Mouse (Mus musculus) MEL (cell line): ENCODE results near the gene Slc13a1. TPM values are rescaled to one million over a fixed set of nuclear protein-coding genes. Genes with fewer than 3 reads are reported as not detected.

Experiments
- DNase-seq: peaks from one replicate; pipeline ENCODE4 v3.0.0; 2011; ENCODE audit warnings: low read depth, low spot score
- H3K27ac ChIP-seq: 2 replicates; pipeline ENCODE4 v1.5.1; 2012; ENCODE audit warnings: low read depth, mild to moderate bottlenecking, control low read depth, low read length, moderate library complexity; ENCODE audit not compliant: control insufficient read depth
- H3K27me3 ChIP-seq, 2 experiments: fragments of 150-350 bp in 1 of 2; sonication (generic) in 1 of 2; 2 replicates each; pipeline ENCODE4 v1.6.1; 2012; ENCODE audit warnings: low read length in 2 of 2, mild to moderate bottlenecking in 2 of 2, improper control_type of control experiment in 1 of 2, moderate library complexity in 1 of 2; ENCODE audit not compliant: insufficient read depth in 2 of 2, control insufficient read depth in 1 of 2
- H3K36me3 ChIP-seq, 2 experiments: 2 replicates each; pipeline ENCODE4 v1.6.1; 2012 to 2014; ENCODE audit warnings: low read length in 2 of 2, improper control_type of control experiment in 1 of 2, inconsistent platforms in 1 of 2, mild to moderate bottlenecking in 1 of 2; ENCODE audit not compliant: insufficient read depth in 2 of 2, control insufficient read depth in 1 of 2
- H3K4me1 ChIP-seq, 2 experiments: fragments of 150-350 bp in 1 of 2; sonication (generic) in 1 of 2; 2 replicates each; pipeline ENCODE4 v1.6.1; 2012; ENCODE audit warnings: low read length in 2 of 2, improper control_type of control experiment in 1 of 2, mild to moderate bottlenecking in 1 of 2; ENCODE audit not compliant: insufficient read depth in 2 of 2, control insufficient read depth in 1 of 2
- H3K4me3 ChIP-seq, 2 experiments: fragments of 150-350 bp in 1 of 2; sonication (generic) in 1 of 2; 2 replicates each; pipeline ENCODE4 v1.5.1; 2012; ENCODE audit warnings: low read depth in 2 of 2, low read length in 2 of 2, mild to moderate bottlenecking in 2 of 2, moderate library complexity in 2 of 2, control low read depth in 1 of 2, improper control_type of control experiment in 1 of 2; ENCODE audit not compliant: control insufficient read depth in 1 of 2, insufficient read depth in 1 of 2
- H3K79me2 ChIP-seq: 2 replicates; pipeline ENCODE4 v1.6.1; 2012; ENCODE audit warnings: mild to moderate bottlenecking, low read length, moderate library complexity; ENCODE audit not compliant: control insufficient read depth, poor library complexity, insufficient read depth
- H3K9ac ChIP-seq: 2 replicates; pipeline ENCODE4 v1.6.1; 2012; ENCODE audit warnings: low read depth, mild to moderate bottlenecking, control low read depth, low read length, moderate library complexity; ENCODE audit not compliant: control insufficient read depth, poor library complexity, severe bottlenecking
- H3K9me3 ChIP-seq: fragments of 150-350 bp; sonication (generic); replicated peaks from 2 replicates; pipeline ENCODE4 v1.6.1; 2012; ENCODE audit warnings: mild to moderate bottlenecking, low read length, improper control_type of control experiment, moderate library complexity; ENCODE audit not compliant: insufficient read depth
- BHLHE40 ChIP-seq: IDR thresholded peaks from 2 replicates; pipeline ENCODE4 v1.6.1; 2012; ENCODE audit warnings: low read depth, mild to moderate bottlenecking, inconsistent platforms, low read length, improper control_type of control experiment, borderline replicate concordance
- CHD2 ChIP-seq: IDR thresholded peaks from 2 replicates; pipeline ENCODE4 v1.6.1; 2011; ENCODE audit warnings: low read length, improper control_type of control experiment
- CTCF ChIP-seq, 3 experiments: IDR thresholded peaks in 2 of 3; conservative IDR thresholded peaks in 1 of 3; 2 replicates each; pipeline ENCODE4 v1.5.1; 2011 to 2012; ENCODE audit warnings: low read length in 3 of 3, low read depth in 2 of 3, mild to moderate bottlenecking in 2 of 3, improper control_type of control experiment in 1 of 3, inconsistent platforms in 1 of 3, mixed read lengths in 1 of 3, moderate library complexity in 1 of 3; ENCODE audit not compliant: control insufficient read depth in 1 of 3, insufficient read depth in 1 of 3, poor library complexity in 1 of 3, severe bottlenecking in 1 of 3
- JUND ChIP-seq: IDR thresholded peaks from 2 replicates; pipeline ENCODE4 v1.6.1; 2011; ENCODE audit warnings: low read depth, mild to moderate bottlenecking, improper control_type of control experiment, low read length
- MAFK ChIP-seq: IDR thresholded peaks from 2 replicates; pipeline ENCODE4 v1.6.1; 2011; ENCODE audit warnings: low read depth, mild to moderate bottlenecking, low read length, improper control_type of control experiment, borderline replicate concordance
- MAX ChIP-seq: IDR thresholded peaks from 2 replicates; pipeline ENCODE4 v1.6.1; 2011; ENCODE audit warnings: low read length, improper control_type of control experiment
- MAZ ChIP-seq: IDR thresholded peaks from 2 replicates; pipeline ENCODE4 v1.6.1; 2012; ENCODE audit warnings: low read depth, mild to moderate bottlenecking, inconsistent platforms, low read length, improper control_type of control experiment
- MYC ChIP-seq: IDR thresholded peaks from 2 replicates; pipeline ENCODE4 v1.6.1; 2011; ENCODE audit warnings: low read depth, mild to moderate bottlenecking, low read length, improper control_type of control experiment, moderate library complexity
- NRF1 ChIP-seq: IDR thresholded peaks from 2 replicates; pipeline ENCODE4 v1.6.1; 2014; ENCODE audit warnings: low read depth, mild to moderate bottlenecking, inconsistent platforms, low read length, improper control_type of control experiment, moderate library complexity; ENCODE audit not compliant: poor library complexity, insufficient read depth, severe bottlenecking
- POLR2A ChIP-seq, 2 experiments: IDR thresholded peaks; 2 replicates each; pipeline ENCODE4 v1.6.1; 2011 to 2012; ENCODE audit warnings: low read length in 2 of 2, mild to moderate bottlenecking in 2 of 2, control low read depth in 1 of 2, improper control_type of control experiment in 1 of 2, low read depth in 1 of 2, moderate library complexity in 1 of 2; ENCODE audit not compliant: control insufficient read depth in 1 of 2, insufficient read depth in 1 of 2, poor library complexity in 1 of 2
- POLR2AphosphoS5 ChIP-seq: IDR thresholded peaks from 2 replicates; pipeline ENCODE4 v1.6.1; 2012; ENCODE audit warnings: low read depth, borderline replicate concordance, mild to moderate bottlenecking, inconsistent platforms, low read length, moderate library complexity, mixed read lengths
- RAD21 ChIP-seq: IDR thresholded peaks from 2 replicates; pipeline ENCODE4 v1.6.1; 2011; ENCODE audit warnings: mild to moderate bottlenecking, low read depth, low read length, improper control_type of control experiment
- TAL1 ChIP-seq: IDR thresholded peaks from 2 replicates; pipeline ENCODE4 v1.6.1; 2012; ENCODE audit warnings: mild to moderate bottlenecking, inconsistent platforms, low read length, moderate library complexity, mixed read lengths
- TBP ChIP-seq: IDR thresholded peaks from 2 replicates; pipeline ENCODE4 v1.8.0; 2011; ENCODE audit warnings: low read depth, low read length, improper control_type of control experiment
- USF1 ChIP-seq: IDR thresholded peaks from 2 replicates; pipeline ENCODE4 v1.6.1; 2014; ENCODE audit warnings: low read depth, mild to moderate bottlenecking, inconsistent platforms, low read length, improper control_type of control experiment, moderate library complexity
- ZC3H11A ChIP-seq: IDR thresholded peaks from 2 replicates; pipeline ENCODE4 v1.6.1; 2012; ENCODE audit warnings: low read depth, mild to moderate bottlenecking, inconsistent platforms, low read length, improper control_type of control experiment
- ZKSCAN1 ChIP-seq: IDR thresholded peaks from 2 replicates; pipeline ENCODE4 v1.6.1; 2012; ENCODE audit warnings: low read depth, mild to moderate bottlenecking, inconsistent platforms, low read length, improper control_type of control experiment, moderate library complexity
- polyA plus RNA-seq, 2 experiments: library from polyadenylated mRNA; stranded (reverse) in 1 of 2; unstranded in 1 of 2; fragments of >175 nt in 1 of 2; fragments of >200 nt in 1 of 2; gene quantifications; 2 replicates each; pipeline versions ENCODE4 v1.2.1 to v1.2.4; 2012; ENCODE audit warnings: low replicate concordance in 2 of 2, low read depth in 1 of 2; ENCODE audit not compliant: insufficient read length in 2 of 2, insufficient read depth in 1 of 2, missing spikeins in 1 of 2
- total RNA-seq: library from RNA; depleted of rRNA; stranded (reverse); fragments of 300-350 nt; gene quantifications from 2 replicates; pipeline ENCODE4 v1.2.3, GENCODE M21; 2012

The Slc13a1 gene
- total and polyA plus RNA-seq, 3 experiments = not detected

DNA sequence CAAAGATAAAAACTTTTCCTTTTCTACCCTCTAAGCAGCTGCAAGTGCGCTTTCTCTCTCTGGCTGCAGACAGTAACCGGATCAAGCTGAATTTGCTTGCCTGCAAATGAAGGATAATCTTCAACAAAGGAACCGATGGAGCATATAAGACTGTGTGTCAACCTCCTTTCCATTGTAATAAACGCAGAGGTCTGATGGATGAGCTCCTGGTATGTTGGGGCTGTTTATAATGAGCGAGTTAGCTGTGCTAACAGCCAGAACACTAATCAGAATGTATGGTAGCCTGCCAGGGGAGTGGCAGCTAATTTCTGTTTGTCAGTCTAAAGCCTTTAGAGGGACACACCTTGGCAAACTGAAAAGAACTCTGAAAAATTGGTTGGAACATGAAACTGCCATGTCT is 62.2 kb downstream of the Slc13a1 start:
- no peaks in the 10 kb centered on the region for H3K9me3 ChIP-seq
- H3K27ac ChIP-seq = no peak overlapping the region
- H3K27me3 ChIP-seq = no peaks in the 10 kb centered on the region
- H3K9ac ChIP-seq = no peak overlapping the region
- H3K4me1 ChIP-seq = no peaks in the 10 kb centered on the region
- H3K79me2 ChIP-seq = no peaks in the 10 kb centered on the region
- TF ChIP-seq TBP (no peak), CTCF (IDR thresholded peaks at IDR 0.05 in 2 of 3, conservative IDR thresholded peaks at IDR 0.05 in 1 of 3; ENCODE audit: control insufficient read depth in 1 of 3, insufficient read depth in 1 of 3, low read depth in 2 of 3, low read length in 3 of 3, poor library complexity in 1 of 3, severe bottlenecking in 1 of 3) (no peak), BHLHE40 (no peak), MAX (no peak), ZC3H11A (no peak), POLR2A (IDR thresholded peaks at IDR 0.05; ENCODE audit: control insufficient read depth in 1 of 2, insufficient read depth in 1 of 2, low read depth in 1 of 2, low read length in 2 of 2, poor library complexity in 1 of 2) (no peak), MYC (no peak), RAD21 (no peak), ZKSCAN1 (no peak), CHD2 (no peak)
- no peaks in the 10 kb centered on the region for H3K36me3 ChIP-seq
- H3K4me3 ChIP-seq = no peak overlapping the region
- DNase-seq = no peak

DNA sequence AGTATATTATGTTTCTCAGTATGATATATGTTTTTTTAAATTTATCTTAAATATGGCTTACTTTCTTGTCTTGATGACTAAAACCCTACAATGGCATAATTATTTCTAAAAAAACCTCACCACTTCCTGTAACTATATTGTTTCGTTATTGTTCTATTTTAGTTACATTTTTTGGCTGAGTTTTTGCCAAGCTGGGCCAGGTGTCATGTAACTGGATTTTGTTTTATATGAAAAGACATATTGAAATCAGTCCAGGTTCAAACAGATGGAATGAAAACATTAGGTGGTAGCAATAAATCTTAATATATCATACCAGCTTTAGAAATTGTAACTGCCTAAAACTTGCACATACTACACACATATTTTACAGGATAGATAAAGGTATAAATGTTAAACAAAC is 66.6 kb downstream of the Slc13a1 start:
- TF ChIP-seq POLR2A (IDR thresholded peaks at IDR 0.05; ENCODE audit: control insufficient read depth in 1 of 2, insufficient read depth in 1 of 2, low read depth in 1 of 2, low read length in 2 of 2, poor library complexity in 1 of 2) = no peak
- no peak for TF ChIP-seq MAX
- TF ChIP-seq TBP = no peak
- no peak for TF ChIP-seq MAZ
- no peak for TF ChIP-seq CTCF (IDR thresholded peaks at IDR 0.05 in 2 of 3, conservative IDR thresholded peaks at IDR 0.05 in 1 of 3; ENCODE audit: control insufficient read depth in 1 of 3, insufficient read depth in 1 of 3, low read depth in 2 of 3, low read length in 3 of 3, poor library complexity in 1 of 3, severe bottlenecking in 1 of 3)
- no peak for TF ChIP-seq POLR2AphosphoS5
- TF ChIP-seq USF1 = no peak
- TF ChIP-seq RAD21 = no peak
- TF ChIP-seq NRF1 = no peak
- TF ChIP-seq MAFK = no peak
- no peak for TF ChIP-seq JUND
- TF ChIP-seq BHLHE40 = no peak
- TF ChIP-seq TAL1 = no peak
- TF ChIP-seq, all 39 proteins: peak for 0
- no peaks in the 10 kb centered on the region for H3K79me2 ChIP-seq
- H3K36me3 ChIP-seq = no peaks in the 10 kb centered on the region
- H3K4me3 ChIP-seq = no peak overlapping the region
- H3K27ac ChIP-seq = no peak overlapping the region
- H3K27me3 ChIP-seq = no peaks in the 10 kb centered on the region
- DNase-seq = no peak
- H3K9me3 ChIP-seq = no peaks in the 10 kb centered on the region
- no peaks in the 10 kb centered on the region for H3K4me1 ChIP-seq
- H3K9ac ChIP-seq = no peak overlapping the region
